Mouse (Mus musculus): Measurements from ENCODE around the gene Clint1. TPM values are rescaled to one million over a fixed set of nuclear protein-coding genes. Genes with fewer than 3 reads are reported as not detected.

Clint1 gene
- polyA plus RNA-seq, 1 experiment = 2.0 TPM

GRCm38 (mm10) chr11:45884029-45884428 is 32.2 kb downstream of the Clint1 start:
- no peak for TF ChIP-seq GATA1 (IDR thresholded peaks at IDR 0.05; ENCODE audit: low read length)
- no peak for TF ChIP-seq TAL1 (IDR thresholded peaks at IDR 0.05; ENCODE audit: low read length)
- H3K4me1 ChIP-seq (ENCODE audit: control insufficient read depth) = peaks cover 16% of the 10 kb centered on the region
- H3K9me3 ChIP-seq (ENCODE audit: control insufficient read depth, low read length) = no peaks in the 10 kb centered on the region
- H3K4me3 ChIP-seq (replicated peaks) = no peak overlapping the region
- H3K27me3 ChIP-seq (ENCODE audit: control insufficient read depth) = no peaks in the 10 kb centered on the region
- H3K36me3 ChIP-seq (ENCODE audit: control insufficient read depth) = peaks cover 84% of the 10 kb centered on the region

GRCm38 (mm10) chr11:45885606-45886230 is 33.9 kb downstream of the Clint1 start:
- TF ChIP-seq GATA1 (IDR thresholded peaks at IDR 0.05; ENCODE audit: low read length) (no peak), TAL1 (IDR thresholded peaks at IDR 0.05; ENCODE audit: low read length) (no peak)
- no peaks in the 10 kb centered on the region for H3K9me3 ChIP-seq (ENCODE audit: control insufficient read depth, low read length)
- H3K27me3 ChIP-seq (ENCODE audit: control insufficient read depth) = no peaks in the 10 kb centered on the region
- peaks cover 9% of the 10 kb centered on the region for H3K4me1 ChIP-seq (ENCODE audit: control insufficient read depth)
- H3K36me3 ChIP-seq (ENCODE audit: control insufficient read depth) = peaks cover 86% of the 10 kb centered on the region
- no peak overlapping the region for H3K4me3 ChIP-seq (replicated peaks)

GRCm38 (mm10) chr11:45886596-45886995 is 34.7 kb downstream of the Clint1 start:
- no peaks in the 10 kb centered on the region for H3K9me3 ChIP-seq (ENCODE audit: control insufficient read depth, low read length)
- TF ChIP-seq TAL1 (IDR thresholded peaks at IDR 0.05; ENCODE audit: low read length) (no peak), GATA1 (IDR thresholded peaks at IDR 0.05; ENCODE audit: low read length) (no peak)
- no peak overlapping the region for H3K4me3 ChIP-seq (replicated peaks)
- no peaks in the 10 kb centered on the region for H3K27me3 ChIP-seq (ENCODE audit: control insufficient read depth)
- H3K36me3 ChIP-seq (ENCODE audit: control insufficient read depth) = peaks cover 91% of the 10 kb centered on the region
- H3K4me1 ChIP-seq (ENCODE audit: control insufficient read depth) = peaks cover 6% of the 10 kb centered on the region

- Histone ChIP-seq H3K4me1 (ENCODE audit: control insufficient read depth) (peaks cover 1% of the 10 kb centered on the region), H3K4me3 (replicated peaks) (no peak overlapping the region), H3K27me3 (ENCODE audit: control insufficient read depth) (no peaks in the 10 kb centered on the region), H3K9me3 (ENCODE audit: control insufficient read depth, low read length) (no peaks in the 10 kb centered on the region), H3K36me3 (ENCODE audit: control insufficient read depth) (peaks cover 99% of the 10 kb centered on the region)
- TF ChIP-seq GATA1 (IDR thresholded peaks at IDR 0.05; ENCODE audit: low read length) = no peak
- no peak for TF ChIP-seq TAL1 (IDR thresholded peaks at IDR 0.05; ENCODE audit: low read length)
These were observed 36.7 kb downstream of the Clint1 start for GRCm38 (mm10) chr11:45888471-45889030.

- Histone ChIP-seq H3K36me3 (ENCODE audit: control insufficient read depth) (peaks cover 99% of the 10 kb centered on the region), H3K4me1 (ENCODE audit: control insufficient read depth) (no peaks in the 10 kb centered on the region), H3K9me3 (ENCODE audit: control insufficient read depth, low read length) (no peaks in the 10 kb centered on the region), H3K4me3 (replicated peaks) (no peak overlapping the region), H3K27me3 (ENCODE audit: control insufficient read depth) (no peaks in the 10 kb centered on the region)
- TF ChIP-seq GATA1 (IDR thresholded peaks at IDR 0.05; ENCODE audit: low read length) (no peak), TAL1 (IDR thresholded peaks at IDR 0.05; ENCODE audit: low read length) (no peak)
These were observed 38.1 kb downstream of the Clint1 start for GRCm38 (mm10) chr11:45889981-45890380.

- H3K27me3 ChIP-seq (ENCODE audit: control insufficient read depth) = no peaks in the 10 kb centered on the region
- no peaks in the 10 kb centered on the region for H3K4me1 ChIP-seq (ENCODE audit: control insufficient read depth)
- no peaks in the 10 kb centered on the region for H3K9me3 ChIP-seq (ENCODE audit: control insufficient read depth, low read length)
- H3K4me3 ChIP-seq (replicated peaks) = no peak overlapping the region
- peaks cover 99% of the 10 kb centered on the region for H3K36me3 ChIP-seq (ENCODE audit: control insufficient read depth)
- TF ChIP-seq GATA1 (IDR thresholded peaks at IDR 0.05; ENCODE audit: low read length) (no peak), TAL1 (IDR thresholded peaks at IDR 0.05; ENCODE audit: low read length) (no peak)
These were observed 38.6 kb downstream of the Clint1 start for GRCm38 (mm10) chr11:45890423-45890822.

- no peaks in the 10 kb centered on the region for H3K27me3 ChIP-seq (ENCODE audit: control insufficient read depth)
- no peaks in the 10 kb centered on the region for H3K9me3 ChIP-seq (ENCODE audit: control insufficient read depth, low read length)
- peaks cover 100% of the 10 kb centered on the region for H3K36me3 ChIP-seq (ENCODE audit: control insufficient read depth)
- TF ChIP-seq GATA1 (IDR thresholded peaks at IDR 0.05; ENCODE audit: low read length) (no peak), TAL1 (IDR thresholded peaks at IDR 0.05; ENCODE audit: low read length) (no peak)
- H3K4me3 ChIP-seq (replicated peaks) = no peak overlapping the region
- no peaks in the 10 kb centered on the region for H3K4me1 ChIP-seq (ENCODE audit: control insufficient read depth)
These were observed 41.1 kb downstream of the Clint1 start for GRCm38 (mm10) chr11:45892861-45893360.

- Histone ChIP-seq H3K27me3 (ENCODE audit: control insufficient read depth) (no peaks in the 10 kb centered on the region), H3K9me3 (ENCODE audit: control insufficient read depth, low read length) (no peaks in the 10 kb centered on the region), H3K36me3 (ENCODE audit: control insufficient read depth) (peaks cover 96% of the 10 kb centered on the region), H3K4me3 (replicated peaks) (no peak overlapping the region), H3K4me1 (ENCODE audit: control insufficient read depth) (no peaks in the 10 kb centered on the region)
- TF ChIP-seq TAL1 (IDR thresholded peaks at IDR 0.05; ENCODE audit: low read length) (no peak), GATA1 (IDR thresholded peaks at IDR 0.05; ENCODE audit: low read length) (no peak)
These were observed 45.5 kb downstream of the Clint1 start for GRCm38 (mm10) chr11:45897392-45897791.

GRCm38 (mm10) chr11:45900233-45901015 is 48.6 kb downstream of the Clint1 start:
- Histone ChIP-seq H3K9me3 (ENCODE audit: control insufficient read depth, low read length) (no peaks in the 10 kb centered on the region), H3K4me3 (replicated peaks) (no peak overlapping the region), H3K36me3 (ENCODE audit: control insufficient read depth) (peaks cover 85% of the 10 kb centered on the region), H3K4me1 (ENCODE audit: control insufficient read depth) (peaks cover 4% of the 10 kb centered on the region), H3K27me3 (ENCODE audit: control insufficient read depth) (no peaks in the 10 kb centered on the region)
- no peak for TF ChIP-seq GATA1 (IDR thresholded peaks at IDR 0.05; ENCODE audit: low read length)
- TF ChIP-seq TAL1 (IDR thresholded peaks at IDR 0.05; ENCODE audit: low read length) = no peak

Measured in erythroblast, embryonic 14.5 days (primary cell).